Mouse (Mus musculus) forebrain, embryonic 11.5 days (tissue): Measurements from ENCODE around the gene Ppt2. TPM values are rescaled to one million over a fixed set of nuclear protein-coding genes. Genes with fewer than 3 reads are reported as not detected.

Source experiments
- ATAC-seq: fragments of 200-750 bp; cut with Nextera tagmentation; replicated peaks from 2 replicates; pipeline ENCODE4 v1.8.0; 2017; ENCODE audit warnings: moderate TSS enrichment; ENCODE audit not compliant: low FRiP score
- DNase-seq: peaks from one replicate; pipeline ENCODE4 v3.0.0-alpha.2; 2017; ENCODE audit warnings: low spot score
- H3K27ac ChIP-seq: fragments of 300-500 bp; sonication (generic); 2 replicates; pipeline ENCODE4 v1.5.1; 2014; ENCODE audit warnings: low read depth, low read length
- H3K27me3 ChIP-seq: fragments of 300-500 bp; sonication (generic); 2 replicates; pipeline ENCODE4 v1.6.1; 2014; ENCODE audit warnings: mild to moderate bottlenecking, low read length, mixed read lengths; ENCODE audit not compliant: control insufficient read depth, insufficient read depth
- H3K36me3 ChIP-seq: fragments of 300-500 bp; sonication (generic); 2 replicates; pipeline ENCODE4 v1.6.1; 2014; ENCODE audit warnings: mild to moderate bottlenecking, low read length, moderate library complexity, mixed read lengths; ENCODE audit not compliant: control insufficient read depth, insufficient read depth
- H3K4me1 ChIP-seq: fragments of 300-500 bp; sonication (generic); replicated peaks from 2 replicates; pipeline ENCODE4 v1.6.1; 2014; ENCODE audit warnings: low read length, mixed read lengths; ENCODE audit not compliant: control insufficient read depth, insufficient read depth
- H3K4me2 ChIP-seq: fragments of 300-500 bp; sonication (generic); 2 replicates; pipeline ENCODE4 v1.6.1; 2014; ENCODE audit warnings: low read depth, mild to moderate bottlenecking, low read length, moderate library complexity, mixed read lengths; ENCODE audit not compliant: severe bottlenecking
- H3K4me3 ChIP-seq: fragments of 300-500 bp; sonication (generic); 2 replicates; pipeline ENCODE4 v1.5.1; 2014; ENCODE audit warnings: low read depth, low read length
- H3K9ac ChIP-seq: fragments of 300-500 bp; sonication (generic); 2 replicates; pipeline ENCODE4 v1.6.1; 2014; ENCODE audit warnings: low read length
- H3K9me3 ChIP-seq: fragments of 300-500 bp; sonication (generic); 2 replicates; pipeline ENCODE4 v1.6.1; 2016; ENCODE audit warnings: low read length, mixed read lengths; ENCODE audit not compliant: control insufficient read depth
- WGBS: fragments of 180-500 bp; shearing (Covaris S2); extraction: QIAGEN DNeasy Blood & Tissue Kit; methylation state at CpG from one replicate; pipeline ENCODE4 v1.1.7; 2014; 5-methylcytosine and 5-hydroxymethylcytosine counted together
- polyA plus RNA-seq: library from polyadenylated mRNA; unstranded; fragments of >200 nt; fragmentation: Nextera tagmentation; extraction: Ambion mirVana; gene quantifications from 2 replicates; pipeline ENCODE4 v1.2.1, GENCODE M21; 2014

Gene Ppt2
- polyA plus RNA-seq, 1 experiment from 2014 or later: 26.4 TPM

GRCm38 (mm10) chr17:34659897-34660214 lies 31.5 kb upstream of the Ppt2 start:
- 67% methylated on average over 3 of the region's 3 CpGs for WGBS
- Histone ChIP-seq H3K9ac (no peak overlapping the region), H3K27ac (no peak overlapping the region), H3K4me2 (no peak overlapping the region), H3K4me3 (no peak overlapping the region), H3K36me3 (no peaks in the 10 kb centered on the region), H3K4me1 (peaks cover 3% of the 10 kb centered on the region; the same call in 1 of the 2 replicates), H3K27me3 (0 out of 2 replicates have a peak, but pooled peaks cover 2% of the 10 kb centered on the region), H3K9me3 (no peaks in the 10 kb centered on the region)
- DNase-seq: no peak
- no peak for ATAC-seq

- ATAC-seq (no peak), DNase-seq (peak; percentile 46)
- no peak overlapping the region for H3K9ac ChIP-seq
- WGBS: 75% methylated on average over 12 of the region's 12 CpGs
- no peaks in the 10 kb centered on the region for H3K9me3 ChIP-seq
- no peak overlapping the region for H3K4me2 ChIP-seq
- no peak overlapping the region for H3K4me3 ChIP-seq
- no peaks in the 10 kb centered on the region for H3K36me3 ChIP-seq
- peaks cover 3% of the 10 kb centered on the region; the same call in 1 of the 2 replicates for H3K4me1 ChIP-seq
- no peak overlapping the region for H3K27ac ChIP-seq
- H3K27me3 ChIP-seq: 0 out of 2 replicates have a peak, but pooled peaks cover 2% of the 10 kb centered on the region
Measured at GRCm38 (mm10) chr17:34659181-34659896, 31.0 kb upstream of the Ppt2 start.

- H3K4me3 ChIP-seq: no peak overlapping the region
- H3K4me1 ChIP-seq: peaks cover 3% of the 10 kb centered on the region; the same call in 1 of the 2 replicates
- H3K27me3 ChIP-seq: 0 out of 2 replicates have a peak, but pooled peaks cover 2% of the 10 kb centered on the region
- WGBS: 83% methylated on average over 3 of the region's 3 CpGs
- H3K27ac ChIP-seq: no peak overlapping the region
- no peak overlapping the region for H3K9ac ChIP-seq
- no peaks in the 10 kb centered on the region for H3K9me3 ChIP-seq
- no peaks in the 10 kb centered on the region; the same call in 1 of the 2 replicates for H3K36me3 ChIP-seq
- no peak for ATAC-seq
- no peak overlapping the region for H3K4me2 ChIP-seq
- no peak for DNase-seq
Measured at GRCm38 (mm10) chr17:34658591-34658990, 30.3 kb upstream of the Ppt2 start.

- Histone ChIP-seq H3K27ac (no peak overlapping the region), H3K4me3 (no peak overlapping the region), H3K9ac (no peak overlapping the region), H3K4me1 (peaks cover 3% of the 10 kb centered on the region; the same call in 1 of the 2 replicates), H3K9me3 (no peaks in the 10 kb centered on the region), H3K36me3 (no peaks in the 10 kb centered on the region; the same call in 1 of the 2 replicates), H3K4me2 (no peak overlapping the region), H3K27me3 (0 out of 2 replicates have a peak, but pooled peaks cover 2% of the 10 kb centered on the region)
- no peak for ATAC-seq
- DNase-seq: no peak
- WGBS: 78% methylated on average over 2 of the region's 2 CpGs
Measured at GRCm38 (mm10) chr17:34658145-34658544, 29.8 kb upstream of the Ppt2 start.

- 0 out of 2 replicates have a peak, but pooled peaks cover 2% of the 10 kb centered on the region for H3K27me3 ChIP-seq
- no peak overlapping the region for H3K9ac ChIP-seq
Measured at GRCm38 (mm10) chr17:34657271-34657670, 29.0 kb upstream of the Ppt2 start.

GRCm38 (mm10) chr17:34656666-34657065 lies 28.4 kb upstream of the Ppt2 start:
- H3K4me1 ChIP-seq: peaks cover 3% of the 10 kb centered on the region; the same call in 1 of the 2 replicates
- 0 out of 2 replicates have a peak, but pooled peaks cover 2% of the 10 kb centered on the region for H3K27me3 ChIP-seq
- WGBS: 44% methylated on average over 8 of the region's 8 CpGs
- no peaks in the 10 kb centered on the region; the same call in 1 of the 2 replicates for H3K36me3 ChIP-seq
- DNase-seq: peak; percentile 47
- no peak for ATAC-seq
- H3K9me3 ChIP-seq: no peaks in the 10 kb centered on the region
- no peak overlapping the region for H3K27ac ChIP-seq
- no peak overlapping the region for H3K9ac ChIP-seq
- no peak overlapping the region for H3K4me3 ChIP-seq
- no peak overlapping the region for H3K4me2 ChIP-seq

More at GRCm38 (mm10) chr17:34657271-34657670, 29.0 kb upstream of the Ppt2 start:
- Histone ChIP-seq H3K9me3 (no peaks in the 10 kb centered on the region), H3K36me3 (no peaks in the 10 kb centered on the region; the same call in 1 of the 2 replicates), H3K4me3 (no peak overlapping the region), H3K27ac (no peak overlapping the region), H3K4me1 (peaks cover 3% of the 10 kb centered on the region; the same call in 1 of the 2 replicates), H3K4me2 (no peak overlapping the region)
- no peak for ATAC-seq
- DNase-seq: no peak
- WGBS: 32% methylated on average over 2 of the region's 2 CpGs

- no peaks in the 10 kb centered on the region for H3K9me3 ChIP-seq
- H3K9ac ChIP-seq: no peak overlapping the region
- H3K4me1 ChIP-seq: peaks cover 3% of the 10 kb centered on the region; the same call in 1 of the 2 replicates
- H3K27ac ChIP-seq: no peak overlapping the region
- H3K27me3 ChIP-seq: no peaks in the 10 kb centered on the region
- H3K4me2 ChIP-seq: no peak overlapping the region
- H3K4me3 ChIP-seq: no peak overlapping the region
- WGBS: 60% methylated on average over 4 of the region's 4 CpGs
- peaks cover under 1% of the 10 kb centered on the region; the same call in 1 of the 2 replicates for H3K36me3 ChIP-seq
- DNase-seq (peak; percentile 49), ATAC-seq (no peak)
Measured at GRCm38 (mm10) chr17:34655581-34655991, 27.3 kb upstream of the Ppt2 start.

- no peak overlapping the region for H3K4me3 ChIP-seq
- H3K36me3 ChIP-seq: peaks cover 4% of the 10 kb centered on the region; the same call in 1 of the 2 replicates
- no peaks in the 10 kb centered on the region for H3K27me3 ChIP-seq
- H3K9ac ChIP-seq: no peak overlapping the region
- no peak overlapping the region for H3K27ac ChIP-seq
- H3K4me2 ChIP-seq: no peak overlapping the region
- no peaks in the 10 kb centered on the region for H3K9me3 ChIP-seq
- peaks cover 3% of the 10 kb centered on the region; the same call in 1 of the 2 replicates for H3K4me1 ChIP-seq
- ATAC-seq: no peak
- DNase-seq: no peak
- 86% methylated on average over 7 of the region's 7 CpGs for WGBS
Measured at GRCm38 (mm10) chr17:34655160-34655559, 26.9 kb upstream of the Ppt2 start.
